Mouse (Mus musculus) liver, adult 2 months (tissue): ENCODE data around the gene Krtap1-5.

Source experiments
- CTCF ChIP-seq: fragments of 200-500 bp; IDR thresholded peaks from 2 replicates; pipeline ENCODE4 v1.5.1; 2011; ENCODE audit warnings: low read depth, low read length, control low read depth
- POLR2A ChIP-seq: fragments of 200-500 bp; IDR thresholded peaks from 2 replicates; pipeline ENCODE4 v1.6.1; 2011; ENCODE audit warnings: low read length, control low read depth; ENCODE audit not compliant: insufficient read depth; ENCODE audit errors: extremely low read depth

GRCm38 (mm10) chr11:99566530-99566929, 14.3 kb downstream of the Krtap1-5 start, which contains the start of gene Krtap3-1:
- TF ChIP-seq CTCF: no peak
- TF ChIP-seq POLR2A: no peak
